Mouse (Mus musculus): ENCODE data around the gene Dalrd3. TPM values are rescaled to one million over a fixed set of nuclear protein-coding genes. Genes with fewer than 3 reads are reported as not detected.
A peak's percentile ranks its signal among the peaks of the same experiment; 100 is the strongest.

Gene Dalrd3
- total RNA-seq, 2 experiments from 2014 or later = 22.5 to 52.0 TPM

DNA sequence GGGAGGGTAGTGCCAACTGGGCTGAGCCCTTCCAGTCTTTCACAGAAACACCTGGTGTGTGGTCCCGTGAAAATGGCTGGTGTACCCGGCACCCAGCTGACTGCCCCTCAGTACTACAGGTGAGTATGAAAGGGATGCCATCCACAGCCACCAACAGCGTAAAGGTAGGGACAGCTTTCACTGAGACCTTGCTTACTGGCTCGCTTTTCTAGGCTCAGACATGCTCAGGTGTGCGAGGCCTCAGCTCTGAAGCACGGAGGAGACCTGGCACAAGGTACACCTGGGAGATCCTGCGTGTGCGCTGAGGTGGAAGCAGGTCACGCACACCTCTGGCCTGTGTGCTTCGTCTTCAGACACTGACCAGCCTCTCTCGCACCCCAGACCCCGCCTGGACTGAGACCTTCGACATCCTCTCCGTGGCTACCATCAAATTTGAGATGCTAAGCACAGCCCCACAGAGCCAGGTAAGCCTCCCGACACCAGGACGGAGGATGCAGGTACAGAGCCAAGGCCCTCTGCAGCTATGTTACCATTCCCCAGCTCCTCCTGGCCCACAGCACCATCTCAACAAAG lies 1.8 kb downstream of the Dalrd3 start:
- ATAC-seq (ENCODE audit: poor library complexity, severe bottlenecking) = no peak

DNA sequence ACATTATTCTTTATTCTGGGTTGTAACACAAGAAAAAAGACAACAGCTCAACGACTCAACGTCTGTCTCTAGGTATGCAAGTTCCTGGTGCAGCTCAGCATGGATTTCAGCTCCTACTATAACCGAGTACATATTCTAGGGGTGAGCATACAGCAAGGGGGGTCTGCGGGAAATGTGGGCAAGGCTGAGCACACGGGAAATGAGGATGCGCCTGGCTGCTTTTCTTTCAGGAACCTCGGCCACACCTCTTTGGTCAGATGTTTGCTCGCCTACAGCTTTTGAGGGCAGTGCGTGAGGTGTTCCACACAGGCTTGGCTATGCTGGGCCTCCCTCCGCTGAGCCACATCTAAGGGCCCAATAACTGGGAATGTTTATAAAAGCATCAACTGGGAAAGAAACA lies 2.6 kb downstream of the Dalrd3 start:
- no peak for ATAC-seq (ENCODE audit: poor library complexity, severe bottlenecking)

DNA sequence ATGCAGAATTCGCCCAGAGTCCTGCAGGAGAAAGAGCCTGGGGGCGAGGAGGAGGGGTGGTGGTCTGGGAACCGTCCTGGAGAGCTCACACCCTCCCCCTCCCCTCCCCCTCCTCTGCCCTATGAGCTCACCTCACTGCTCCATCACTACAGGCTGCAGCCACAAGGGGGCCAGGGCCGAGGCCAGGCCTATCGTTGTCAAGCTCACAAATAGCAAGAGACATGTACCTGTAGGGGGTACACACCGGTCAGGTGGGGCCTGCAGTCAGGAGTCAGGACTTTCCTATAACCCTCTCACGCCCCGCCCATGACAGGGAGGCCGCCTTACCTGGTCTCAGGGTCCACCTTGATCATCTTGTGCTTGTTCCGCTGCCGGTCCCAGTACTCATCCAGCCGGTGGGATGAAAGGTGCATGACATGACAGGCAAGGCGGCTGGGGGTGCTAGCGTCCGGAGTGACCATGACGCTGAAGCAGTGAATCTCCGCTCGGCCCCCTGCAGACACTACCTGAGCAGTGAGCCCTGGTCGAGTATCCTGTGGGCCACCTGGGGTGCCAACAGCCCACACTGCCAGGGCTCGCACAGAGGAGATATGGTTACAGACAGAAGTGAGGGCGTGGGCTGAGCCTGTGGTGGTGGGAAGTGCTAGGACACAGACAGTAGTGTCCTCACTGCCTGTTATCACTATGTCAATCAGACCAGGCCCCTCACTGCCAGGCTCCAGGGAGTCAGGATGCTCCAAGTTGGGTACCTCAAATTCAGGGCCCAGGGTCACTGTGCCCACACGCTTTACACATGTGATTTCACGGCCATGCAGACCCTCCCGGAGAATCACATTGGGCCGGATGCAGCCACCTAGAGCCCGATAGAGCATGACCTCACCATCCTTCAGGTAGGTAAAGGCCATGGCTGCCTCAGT lies 4.3 kb downstream of the Dalrd3 start:
- ATAC-seq (ENCODE audit: poor library complexity, severe bottlenecking) = no peak

DNA sequence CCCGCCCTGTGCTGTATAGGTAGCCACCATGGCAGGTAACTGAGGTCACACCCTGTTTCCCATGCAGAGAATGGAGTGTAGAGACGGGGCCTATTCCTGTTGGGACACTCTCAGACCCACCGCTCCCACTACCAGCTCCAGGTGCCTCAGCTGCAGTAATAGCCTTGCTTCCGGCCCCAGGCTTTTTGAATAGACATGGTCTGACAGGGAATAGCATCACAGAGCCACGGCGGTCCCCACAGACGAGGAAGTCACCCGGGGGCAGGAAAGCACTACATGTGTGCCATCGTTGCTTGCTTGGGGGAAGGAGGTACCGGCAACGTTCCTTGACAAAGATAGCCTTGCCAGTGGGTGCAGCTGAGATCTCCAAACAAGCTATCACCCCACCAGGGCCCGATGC lies 5.2 kb downstream of the Dalrd3 start:
- no peak for ATAC-seq (ENCODE audit: poor library complexity, severe bottlenecking)

DNA sequence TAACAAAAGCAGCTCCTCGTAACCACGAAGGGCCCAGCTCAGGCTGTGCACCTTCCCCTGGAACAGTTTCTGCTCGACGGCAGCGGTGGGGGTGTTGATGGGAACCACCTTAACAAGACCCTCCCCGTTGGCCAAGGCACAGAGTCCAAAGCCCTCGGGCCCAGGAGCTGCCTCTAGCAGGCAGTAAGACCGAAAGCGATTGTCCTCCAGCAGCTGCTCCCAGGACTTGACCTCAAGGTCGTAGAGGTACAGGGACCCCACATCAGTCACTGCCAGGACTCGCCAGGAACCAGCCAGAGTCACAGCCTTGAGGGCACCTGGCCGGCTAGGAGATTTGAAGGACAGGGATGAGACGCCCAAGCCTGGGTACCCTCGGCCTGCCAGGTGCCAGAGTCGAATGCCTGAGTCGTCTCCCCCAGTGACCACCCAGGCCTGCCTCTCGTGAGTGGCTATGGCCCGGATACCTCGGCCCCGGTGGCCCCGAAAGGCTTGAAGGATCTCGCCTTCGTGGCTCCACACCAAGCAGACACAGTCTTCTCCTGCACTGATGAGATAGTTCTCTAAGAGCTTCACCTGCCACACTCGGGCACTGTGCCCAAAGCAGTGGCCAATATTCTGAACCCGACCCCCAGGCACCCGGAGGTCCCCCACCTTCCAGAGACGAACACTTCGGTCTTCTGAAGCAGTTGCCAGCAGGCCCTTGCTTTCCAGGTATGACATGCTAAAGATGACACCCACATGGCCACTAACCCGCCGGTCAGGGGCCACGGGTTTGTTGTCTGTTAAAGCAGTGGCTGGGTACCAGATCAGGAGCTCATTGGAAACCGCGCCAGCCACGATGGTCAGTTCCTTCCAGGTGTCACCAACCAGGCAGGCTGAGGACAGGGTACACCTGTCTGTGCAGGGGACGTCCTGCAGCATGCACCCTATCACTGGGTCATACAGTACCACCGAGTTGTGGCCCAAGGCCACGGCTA lies 5.9 kb downstream of the Dalrd3 start:
- no peak for ATAC-seq (ENCODE audit: poor library complexity, severe bottlenecking)

DNA sequence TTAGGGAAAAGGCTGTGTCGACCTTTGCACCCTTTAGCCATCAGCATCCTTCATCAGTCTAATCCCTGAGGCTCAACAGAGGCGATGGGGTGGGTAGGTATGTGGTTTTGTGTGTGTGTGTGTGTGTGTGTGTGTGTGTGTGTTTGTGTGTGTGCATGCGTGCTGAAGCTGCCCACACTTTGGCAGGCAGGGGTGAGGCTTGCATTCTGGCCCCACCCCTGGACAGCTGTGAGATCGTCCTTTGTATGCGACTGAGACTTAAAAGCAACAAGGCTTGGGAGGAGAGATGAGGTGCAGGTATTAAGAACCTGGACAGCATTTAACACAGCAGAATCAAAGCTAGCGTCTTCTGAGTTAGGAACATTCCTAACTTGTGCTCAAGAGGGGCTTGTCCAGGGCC lies 7.3 kb downstream of the Dalrd3 start:
- no peak for ATAC-seq (ENCODE audit: poor library complexity, severe bottlenecking)

DNA sequence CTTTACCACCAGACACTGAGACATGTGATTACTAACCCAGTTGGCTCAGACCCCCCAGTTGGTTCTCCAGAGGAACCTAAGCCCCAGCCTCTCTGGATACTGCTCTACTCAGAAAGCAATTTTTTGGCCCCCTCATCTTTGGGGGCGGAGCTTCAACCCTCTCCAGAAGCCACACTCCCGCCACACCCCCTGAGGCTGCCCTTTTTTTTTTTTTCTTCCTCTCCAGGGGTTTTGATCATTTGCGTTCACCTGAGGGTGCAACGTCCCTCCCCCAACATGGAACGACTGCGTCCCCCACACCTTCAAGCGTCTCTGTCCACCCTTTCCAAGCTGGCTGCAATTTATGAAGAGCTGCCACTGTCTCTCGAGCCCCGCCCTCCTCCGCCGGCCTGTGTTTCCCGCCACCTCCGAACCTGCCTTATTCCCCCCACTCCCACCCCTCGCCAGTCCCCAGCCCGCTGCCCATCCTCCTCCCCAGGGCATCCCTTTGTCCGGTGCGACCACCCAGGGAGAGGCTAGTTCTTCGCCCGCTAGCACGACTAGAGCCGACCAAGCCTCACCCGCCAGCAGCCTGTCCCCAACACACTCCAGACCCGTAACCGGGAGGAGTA lies 8.4 kb downstream of the Dalrd3 start:
- ATAC-seq (ENCODE audit: poor library complexity, severe bottlenecking) = no peak

DNA sequence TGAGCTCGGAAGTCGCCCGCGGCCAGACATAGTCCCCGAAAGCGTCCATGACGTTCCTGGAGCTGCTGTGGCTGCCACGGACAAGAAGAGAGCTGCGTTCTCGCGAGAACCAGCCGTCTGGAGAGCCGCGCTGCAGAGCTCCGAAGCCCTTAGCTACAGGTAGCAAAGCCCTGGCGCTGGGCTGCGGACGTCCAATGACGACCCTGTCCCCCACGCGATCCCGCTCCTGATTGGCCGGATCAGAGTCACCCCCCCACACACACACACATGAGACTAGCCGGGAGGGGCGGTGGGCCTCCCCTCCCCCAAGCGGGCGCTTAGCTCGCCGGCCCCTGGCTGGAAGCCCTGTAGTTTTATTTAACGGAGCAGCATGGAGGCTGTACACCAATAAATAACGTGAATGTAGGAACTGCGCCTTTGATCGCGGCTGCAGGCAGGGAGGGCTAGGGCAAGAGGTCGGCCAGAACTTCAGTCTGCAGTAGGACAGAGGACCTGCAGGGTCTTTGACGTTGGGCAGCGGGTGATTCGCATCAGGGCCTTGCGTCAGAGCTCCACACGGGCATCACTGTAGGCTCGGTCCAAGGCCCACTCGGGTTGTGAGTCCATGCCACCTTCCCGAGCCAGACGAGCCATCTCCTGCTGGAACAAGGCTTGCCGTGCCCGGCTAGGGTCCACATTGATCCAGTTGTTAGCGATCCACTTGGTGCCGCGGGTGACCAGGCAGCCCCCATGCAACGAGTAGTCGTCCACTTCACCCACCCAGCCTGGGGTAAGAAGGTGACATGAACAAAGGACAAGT lies 9.1 kb downstream of the Dalrd3 start, which contains the start of gene Wdr6:
TSS of gene Wdr6 (minus strand) at position 195 of the 799 bp plus-strand sequence.
- ATAC-seq (ENCODE audit: poor library complexity, severe bottlenecking) = peak; percentile 93

DNA sequence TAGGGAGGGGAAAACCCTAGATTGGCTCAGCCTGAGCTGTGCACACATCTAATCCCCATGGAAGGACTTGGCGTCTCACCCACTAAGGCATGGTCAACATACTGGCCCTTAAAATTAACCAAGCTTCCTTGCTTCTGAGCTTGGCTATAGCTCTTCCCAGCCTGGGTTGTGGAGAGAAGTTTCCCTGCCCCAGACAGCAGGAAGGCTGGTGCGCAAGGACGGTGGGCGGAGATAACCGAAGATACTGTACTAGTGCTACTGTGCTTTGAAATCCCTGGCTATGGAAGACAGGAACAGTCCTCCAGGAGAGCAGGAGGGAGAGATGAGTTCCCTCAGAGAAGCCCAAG lies 9.6 kb downstream of the Dalrd3 start:
- no peak for ATAC-seq (ENCODE audit: poor library complexity, severe bottlenecking)

DNA sequence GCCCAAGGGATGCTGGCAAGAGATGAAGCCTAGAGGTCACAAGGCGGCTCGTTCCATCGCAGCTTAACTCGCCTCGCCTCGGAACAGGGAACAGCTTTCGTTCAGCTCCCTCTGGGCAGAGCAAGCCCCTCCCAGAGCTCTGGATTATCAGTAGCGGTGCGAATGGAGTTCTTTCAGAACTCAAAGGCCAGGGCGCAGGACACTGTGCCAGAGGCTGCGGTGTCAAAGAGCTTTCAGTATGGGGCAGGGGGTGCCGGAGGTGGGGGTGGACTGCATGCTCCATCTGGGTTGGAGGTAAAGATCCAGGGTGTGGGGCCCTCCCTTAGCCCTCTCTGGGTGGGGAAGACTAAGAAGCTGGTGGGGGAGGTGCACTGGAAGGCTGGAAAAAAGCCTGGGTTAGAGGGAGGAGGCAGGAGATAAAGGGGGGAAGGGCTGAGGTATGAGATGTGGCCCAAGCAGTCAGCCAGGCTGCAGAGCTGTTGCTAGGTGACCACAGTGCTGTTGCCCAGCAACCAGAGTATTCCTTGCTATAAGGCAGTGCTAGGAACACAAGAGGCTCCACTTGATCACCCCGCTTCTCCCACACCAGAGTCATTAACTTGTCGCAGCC lies 18.0 kb downstream of the Dalrd3 start:
- ATAC-seq (ENCODE audit: poor library complexity, severe bottlenecking) = no peak

DNA sequence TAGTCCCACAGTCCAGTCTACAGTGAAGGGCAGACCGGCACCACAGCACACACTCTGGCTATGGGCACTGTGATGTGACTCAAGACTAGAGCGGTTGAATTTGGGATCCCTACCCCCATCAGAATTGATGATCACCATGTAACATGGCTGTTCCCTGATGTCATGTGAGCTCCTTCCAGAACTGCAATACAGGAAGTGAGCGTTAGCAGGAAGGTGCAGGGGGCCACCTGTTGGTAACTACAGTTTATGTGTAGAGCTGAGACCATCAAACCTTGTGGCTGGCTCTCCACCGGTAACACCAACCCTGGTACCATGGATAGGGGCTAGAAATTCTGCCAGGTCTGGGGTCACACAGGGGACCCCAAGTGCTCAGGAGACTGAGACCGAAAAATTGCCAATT lies 19.5 kb downstream of the Dalrd3 start:
- ATAC-seq (ENCODE audit: poor library complexity, severe bottlenecking) = peak; percentile 52; the same call in 1 of the 2 replicates

DNA sequence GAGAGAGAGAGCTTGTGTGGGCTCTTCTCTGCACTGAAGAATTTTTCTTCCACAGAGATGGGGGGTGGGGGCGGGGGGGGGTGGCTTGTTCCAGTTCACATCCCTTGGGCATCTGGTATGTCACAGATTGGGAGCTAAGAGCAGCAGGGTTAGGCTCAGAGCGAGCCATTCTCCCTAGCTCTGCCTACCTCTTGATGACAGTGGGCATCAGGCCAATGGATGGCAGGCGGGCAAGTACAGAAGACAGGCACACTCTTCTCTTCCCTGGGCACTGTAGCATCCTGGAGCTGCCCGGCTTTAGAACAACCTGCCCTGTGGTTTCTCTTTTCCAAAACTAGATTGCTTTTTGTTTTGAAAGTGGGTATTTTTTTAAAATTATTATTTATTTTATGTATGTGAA lies 21.8 kb downstream of the Dalrd3 start:
- ATAC-seq (ENCODE audit: poor library complexity, severe bottlenecking) = no peak

DNA sequence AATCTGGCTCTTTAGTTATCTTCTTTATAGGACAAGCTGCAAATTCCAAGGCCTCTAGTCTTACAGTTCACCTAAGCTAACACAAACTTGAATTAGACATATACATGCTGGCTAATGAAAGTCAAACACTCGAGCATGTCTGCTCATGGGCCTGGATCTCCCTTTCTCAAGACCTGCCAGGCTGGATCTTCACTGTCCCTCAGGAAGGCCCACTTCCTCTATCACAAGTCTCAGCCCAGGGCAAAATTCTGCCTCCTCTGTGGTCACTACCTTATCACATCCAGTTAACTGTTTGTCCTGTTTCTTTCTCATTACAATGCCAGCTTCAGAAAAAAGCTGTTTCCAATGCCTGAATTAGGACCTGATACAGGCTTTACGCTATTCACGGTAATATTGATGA lies 24.7 kb downstream of the Dalrd3 start:
- ATAC-seq (ENCODE audit: poor library complexity, severe bottlenecking) = peak; percentile 52

DNA sequence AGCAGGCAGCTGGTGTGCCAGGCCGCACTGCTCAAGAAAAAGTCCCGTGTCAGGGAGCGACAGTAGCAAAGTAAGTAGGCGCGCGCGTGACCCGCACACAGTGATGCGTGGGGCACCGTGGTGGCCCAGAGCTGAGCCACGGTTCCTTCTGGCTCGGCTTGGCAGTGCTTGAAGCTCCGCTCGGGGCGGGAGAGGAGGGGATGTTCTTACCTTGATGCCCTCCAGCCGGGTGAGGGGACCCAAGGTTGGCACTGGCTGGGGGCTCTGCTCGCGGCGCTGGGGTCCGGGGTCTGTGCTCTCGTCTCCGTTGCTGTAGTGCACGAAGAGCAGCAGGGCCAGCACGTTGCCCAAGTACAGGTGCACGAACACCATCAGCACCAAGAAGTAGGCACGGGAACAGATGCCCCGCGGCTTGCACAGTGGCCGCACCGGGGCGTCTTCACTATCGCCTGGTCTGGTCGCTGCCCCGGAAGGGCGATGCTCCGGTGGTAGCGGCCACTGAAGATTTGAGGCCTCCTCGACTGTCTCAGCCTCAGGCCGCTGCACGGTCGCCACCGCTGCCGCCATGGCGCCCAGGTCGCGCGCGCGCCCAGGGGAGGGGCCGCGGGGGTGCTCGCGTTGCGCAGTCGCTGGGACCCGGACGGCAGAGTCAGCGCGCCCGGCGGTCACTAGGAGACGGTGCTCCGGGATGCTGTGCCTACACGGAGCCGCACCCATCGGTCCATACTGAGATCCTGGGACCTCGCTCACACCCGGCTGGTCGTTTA lies 27.5 kb downstream of the Dalrd3 start, which contains the start of gene P4htm:
TSS of gene P4htm (minus strand) at position 670 of the 767 bp plus-strand sequence.
- peak; percentile 79 for ATAC-seq (ENCODE audit: poor library complexity, severe bottlenecking)

DNA sequence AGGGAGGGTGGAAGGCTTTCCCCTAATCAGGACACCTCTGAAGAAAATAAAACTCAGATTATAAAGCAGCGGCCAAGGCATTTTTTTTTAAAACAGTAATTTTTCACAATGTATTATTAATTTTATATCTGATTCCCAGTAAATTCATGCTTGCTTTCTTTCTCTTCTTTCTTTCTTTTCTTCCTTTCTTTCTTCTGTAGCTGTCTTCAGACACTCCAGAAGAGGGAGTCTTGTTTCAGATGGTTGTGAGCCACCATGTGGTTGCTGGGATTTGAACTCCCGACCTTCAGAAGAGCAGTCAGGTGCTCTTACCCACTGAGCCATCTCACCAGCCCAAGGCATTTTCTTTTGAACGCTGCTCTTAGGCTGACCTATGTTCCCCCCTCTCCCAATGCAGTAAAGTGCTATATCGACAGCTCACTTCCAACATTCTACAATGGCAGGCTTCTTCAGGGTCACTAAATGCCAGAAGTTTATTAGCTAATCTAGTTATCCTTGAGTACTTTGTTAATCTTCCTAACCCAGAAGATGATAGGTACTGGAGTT lies 29.4 kb downstream of the Dalrd3 start:
- ATAC-seq (ENCODE audit: poor library complexity, severe bottlenecking) = no peak

DNA sequence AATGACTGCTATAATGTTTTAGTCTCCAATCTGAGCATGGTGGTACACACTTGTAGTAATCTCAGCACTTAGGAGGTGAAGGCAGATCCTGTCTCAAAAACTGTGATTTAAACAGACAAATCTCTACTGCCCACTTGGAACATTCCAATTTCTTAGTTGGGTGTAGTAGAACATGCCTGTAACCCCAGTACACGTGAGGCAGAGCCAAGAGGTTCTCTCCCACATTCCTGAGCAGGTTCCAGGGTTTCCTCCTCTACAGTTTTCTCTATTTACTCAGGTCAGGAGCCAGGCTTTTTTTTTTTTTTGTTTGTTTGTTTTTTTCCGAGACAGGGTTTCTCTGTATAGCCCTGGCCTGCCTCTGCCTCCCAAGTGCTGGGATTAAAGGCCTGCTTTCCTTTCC lies 30.3 kb downstream of the Dalrd3 start:
- ATAC-seq (ENCODE audit: poor library complexity, severe bottlenecking) = no peak

DNA sequence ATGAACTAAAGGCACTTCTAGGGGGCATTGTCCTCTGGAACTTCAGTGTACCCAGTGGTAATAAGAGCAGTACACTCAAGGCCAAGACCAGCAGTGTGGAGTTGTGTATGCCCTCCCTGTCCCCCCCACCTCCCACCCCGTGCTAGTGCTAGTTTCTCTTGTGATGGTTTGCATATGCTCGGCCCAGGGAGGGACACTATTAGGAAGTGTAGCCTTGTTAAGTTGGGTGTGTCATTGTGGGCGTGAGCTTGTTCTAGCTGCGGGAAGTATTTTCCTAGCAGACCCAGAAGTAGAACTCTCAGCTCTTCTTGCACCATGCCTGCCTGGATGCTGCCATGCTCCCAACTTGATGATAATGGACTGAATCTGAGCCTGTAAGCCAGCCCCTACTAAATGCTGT lies 32.3 kb downstream of the Dalrd3 start:
- ATAC-seq (ENCODE audit: poor library complexity, severe bottlenecking) = no peak

DNA sequence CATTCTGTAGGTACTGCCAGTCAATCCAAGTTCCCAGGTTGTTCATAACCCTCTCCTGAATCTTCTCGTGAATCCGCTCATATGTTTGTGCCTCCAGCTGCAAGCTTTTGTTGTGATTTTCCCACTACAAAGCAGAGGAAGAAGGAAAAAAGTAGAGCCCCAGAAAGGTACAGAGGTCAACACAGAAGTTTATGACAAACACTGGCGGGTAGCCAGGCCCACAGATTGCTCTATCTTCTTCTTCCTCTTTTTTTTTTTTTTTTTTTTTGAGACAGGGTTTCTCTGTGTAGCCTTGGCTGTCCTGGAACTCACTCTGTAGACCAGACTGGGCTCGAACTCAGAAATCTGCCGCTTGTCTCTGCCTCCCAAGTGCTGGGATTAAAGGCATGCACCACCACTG lies 38.2 kb downstream of the Dalrd3 start:
- ATAC-seq (ENCODE audit: poor library complexity, severe bottlenecking) = peak; percentile 68; the same call in 1 of the 2 replicates

Measured in megakaryocyte, adult 5-6 weeks (primary cell).